Mouse (Mus musculus) brown adipose tissue, adult 24 weeks (tissue): Measurements from ENCODE around the gene Trpv4. TPM values are rescaled to one million over a fixed set of nuclear protein-coding genes. Genes with fewer than 3 reads are reported as not detected.

Experiments used
- H3K27ac ChIP-seq: fragments of 200-500 bp; replicated peaks from 2 replicates; pipeline ENCODE4 v1.5.1; 2012; ENCODE audit warnings: low read depth, mild to moderate bottlenecking, low read length
- H3K4me1 ChIP-seq: fragments of 200-500 bp; 2 replicates; pipeline ENCODE4 v1.6.1; 2012; ENCODE audit warnings: low read length, mixed read lengths; ENCODE audit not compliant: control insufficient read depth, insufficient read depth, insufficient read length
- H3K4me3 ChIP-seq: fragments of 200-500 bp; 2 replicates; pipeline ENCODE4 v1.5.1; 2012; ENCODE audit warnings: low read depth, mild to moderate bottlenecking, low read length, moderate library complexity; ENCODE audit not compliant: insufficient read depth
- polyA plus RNA-seq: library from polyadenylated mRNA; stranded (reverse); fragments of >200 nt; gene quantifications from 2 replicates; pipeline ENCODE4 v1.2.4, GENCODE M21; 2012; ENCODE audit not compliant: missing spikeins, insufficient read depth, insufficient read length

Gene Trpv4
- polyA plus RNA-seq, 1 experiment = 0.83 TPM

- no peak overlapping the region for H3K27ac ChIP-seq
- no peak overlapping the region for H3K4me3 ChIP-seq
These were observed 40.4 kb downstream of the Trpv4 start for GRCm38 (mm10) chr5:114617809-114618208.

GRCm38 (mm10) chr5:114616336-114617061, 41.7 kb downstream of the Trpv4 start:
- Histone ChIP-seq H3K4me1 (no peaks in the 10 kb centered on the region), H3K27ac (no peak overlapping the region), H3K4me3 (no peak overlapping the region)

More at GRCm38 (mm10) chr5:114617809-114618208, 40.4 kb downstream of the Trpv4 start:
- H3K4me1 ChIP-seq = no peaks in the 10 kb centered on the region

GRCm38 (mm10) chr5:114614863-114615262, 43.4 kb downstream of the Trpv4 start:
- H3K4me3 ChIP-seq = no peak overlapping the region
- no peak overlapping the region for H3K27ac ChIP-seq
- no peaks in the 10 kb centered on the region for H3K4me1 ChIP-seq

GRCm38 (mm10) chr5:114611968-114612608, 46.1 kb downstream of the Trpv4 start:
- peaks cover 6% of the 10 kb centered on the region; the same call in 1 of the 2 replicates for H3K4me1 ChIP-seq
- H3K27ac ChIP-seq = no peak overlapping the region
- no peak overlapping the region for H3K4me3 ChIP-seq

GRCm38 (mm10) chr5:114611256-114611655, 47.0 kb downstream of the Trpv4 start:
- Histone ChIP-seq H3K27ac (no peak overlapping the region), H3K4me3 (no peak overlapping the region)

GRCm38 (mm10) chr5:114608516-114608915, 49.7 kb downstream of the Trpv4 start:
- no peak overlapping the region for H3K27ac ChIP-seq
- H3K4me1 ChIP-seq = peaks cover 6% of the 10 kb centered on the region; the same call in 1 of the 2 replicates

More at GRCm38 (mm10) chr5:114611256-114611655, 47.0 kb downstream of the Trpv4 start:
- peaks cover 6% of the 10 kb centered on the region; the same call in 1 of the 2 replicates for H3K4me1 ChIP-seq

GRCm38 (mm10) chr5:114607651-114608050, 50.6 kb downstream of the Trpv4 start:
- peaks cover 6% of the 10 kb centered on the region; the same call in 1 of the 2 replicates for H3K4me1 ChIP-seq
- H3K4me3 ChIP-seq = no peak overlapping the region
- H3K27ac ChIP-seq = no peak overlapping the region

More at GRCm38 (mm10) chr5:114608516-114608915, 49.7 kb downstream of the Trpv4 start:
- no peak overlapping the region for H3K4me3 ChIP-seq

- Histone ChIP-seq H3K4me3 (no peak overlapping the region), H3K4me1 (peaks cover 6% of the 10 kb centered on the region; the same call in 1 of the 2 replicates), H3K27ac (no peak overlapping the region)
These were observed 52.2 kb downstream of the Trpv4 start for GRCm38 (mm10) chr5:114605981-114606380.

GRCm38 (mm10) chr5:114604781-114605290, 53.4 kb downstream of the Trpv4 start:
- no peak overlapping the region for H3K27ac ChIP-seq
- H3K4me1 ChIP-seq = peaks cover 6% of the 10 kb centered on the region; the same call in 1 of the 2 replicates
- no peak overlapping the region for H3K4me3 ChIP-seq

GRCm38 (mm10) chr5:114603975-114604374, 54.2 kb downstream of the Trpv4 start:
- H3K27ac ChIP-seq = no peak overlapping the region

GRCm38 (mm10) chr5:114602012-114602411, 56.2 kb downstream of the Trpv4 start:
- Histone ChIP-seq H3K27ac (no peak overlapping the region), H3K4me1 (peaks cover 9% of the 10 kb centered on the region), H3K4me3 (no peak overlapping the region)

More at GRCm38 (mm10) chr5:114603975-114604374, 54.2 kb downstream of the Trpv4 start:
- Histone ChIP-seq H3K4me1 (peaks cover 6% of the 10 kb centered on the region; the same call in 1 of the 2 replicates), H3K4me3 (no peak overlapping the region)

GRCm38 (mm10) chr5:114597652-114598051, 60.6 kb downstream of the Trpv4 start:
- no peak overlapping the region; the same call in 1 of the 2 replicates for H3K27ac ChIP-seq
- no peak overlapping the region for H3K4me3 ChIP-seq
- H3K4me1 ChIP-seq = peaks cover 36% of the 10 kb centered on the region

- Histone ChIP-seq H3K27ac (no peak overlapping the region; the same call in 1 of the 2 replicates), H3K4me3 (no peak overlapping the region), H3K4me1 (peaks cover 36% of the 10 kb centered on the region)
These were observed 61.0 kb downstream of the Trpv4 start for GRCm38 (mm10) chr5:114597222-114597621.

GRCm38 (mm10) chr5:114596604-114597003, 61.6 kb downstream of the Trpv4 start:
- peak overlapping the region; percentile 32 for H3K27ac ChIP-seq
- peaks cover 36% of the 10 kb centered on the region for H3K4me1 ChIP-seq
- H3K4me3 ChIP-seq = no peak overlapping the region

- Histone ChIP-seq H3K4me3 (peak overlapping the region; percentile 19), H3K4me1 (peaks cover 36% of the 10 kb centered on the region), H3K27ac (peak overlapping the region; percentile 58)
These were observed 63.4 kb downstream of the Trpv4 start for GRCm38 (mm10) chr5:114594741-114595241.
